Mouse (Mus musculus) testis, adult 2 months (tissue): ENCODE data around the gene Dcaf17. TPM values are rescaled to one million over a fixed set of nuclear protein-coding genes. Genes with fewer than 3 reads are reported as not detected.

Experiments
- H3K27ac ChIP-seq: fragments of 200-500 bp; 2 replicates; pipeline ENCODE4 v1.5.1; 2012; ENCODE audit warnings: low read depth, low read length; ENCODE audit not compliant: control insufficient read depth, insufficient read depth
- H3K27me3 ChIP-seq: fragments of 200-500 bp; 2 replicates; pipeline ENCODE4 v1.6.1; 2012; ENCODE audit warnings: mild to moderate bottlenecking, low read length, moderate library complexity; ENCODE audit not compliant: control insufficient read depth, insufficient read depth
- H3K36me3 ChIP-seq: fragments of 200-500 bp; 2 replicates; pipeline ENCODE4 v1.6.1; 2012; ENCODE audit warnings: mild to moderate bottlenecking, low read length; ENCODE audit not compliant: control insufficient read depth, insufficient read depth
- H3K4me1 ChIP-seq: fragments of 200-500 bp; 2 replicates; pipeline ENCODE4 v1.6.1; 2012; ENCODE audit warnings: low read length; ENCODE audit not compliant: control insufficient read depth, insufficient read depth
- H3K4me3 ChIP-seq: fragments of 200-500 bp; 2 replicates; pipeline ENCODE4 v1.5.1; 2012; ENCODE audit warnings: low read depth, mild to moderate bottlenecking, low read length, moderate library complexity, mixed read lengths; ENCODE audit not compliant: control insufficient read depth
- CTCF ChIP-seq: fragments of 200-500 bp; IDR thresholded peaks from 2 replicates; pipeline ENCODE4 v1.5.1; 2012; ENCODE audit warnings: low read depth, mild to moderate bottlenecking, inconsistent platforms, low read length, moderate library complexity; ENCODE audit not compliant: control insufficient read depth, insufficient read depth, insufficient replicate concordance
- POLR2A ChIP-seq: fragments of 200-500 bp; IDR thresholded peaks from 2 replicates; pipeline ENCODE4 v1.6.1; 2012; ENCODE audit warnings: low read depth, mild to moderate bottlenecking, inconsistent platforms, low read length, moderate library complexity; ENCODE audit not compliant: control insufficient read depth
- polyA plus RNA-seq: library from polyadenylated mRNA; depleted of rRNA; stranded (reverse); fragments of >200 nt; gene quantifications from 2 replicates; pipeline ENCODE4 v1.2.3, GENCODE M21; 2012

Dcaf17 gene
- polyA plus RNA-seq, 1 experiment = 11.7 TPM

DNA sequence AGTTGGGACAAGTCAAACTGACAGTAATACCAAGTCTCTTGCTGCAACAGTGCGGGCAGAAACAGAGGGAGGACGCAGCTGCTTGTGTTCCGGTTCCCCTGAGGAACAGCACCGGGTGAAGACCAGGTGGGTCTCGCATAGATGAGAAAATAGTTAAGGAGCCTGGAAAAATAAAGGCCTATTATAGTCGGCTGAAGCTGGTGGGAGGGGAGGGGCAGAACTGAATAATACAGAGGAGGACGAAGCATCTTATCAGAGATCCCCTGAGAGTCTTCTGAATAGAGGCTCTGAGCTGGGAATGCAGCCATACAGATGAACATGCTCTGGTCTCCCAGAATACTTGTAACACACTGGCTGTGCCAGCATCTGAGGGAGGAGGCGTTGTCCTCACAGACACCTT is 21.1 kb upstream of the Dcaf17 start:
- no peaks in the 10 kb centered on the region for H3K27me3 ChIP-seq
- H3K4me1 ChIP-seq = no peaks in the 10 kb centered on the region; the same call in 1 of the 2 replicates
- H3K4me3 ChIP-seq = no peak overlapping the region
- TF ChIP-seq POLR2A = no peak
- H3K27ac ChIP-seq = no peak overlapping the region
- H3K36me3 ChIP-seq = no peaks in the 10 kb centered on the region

DNA sequence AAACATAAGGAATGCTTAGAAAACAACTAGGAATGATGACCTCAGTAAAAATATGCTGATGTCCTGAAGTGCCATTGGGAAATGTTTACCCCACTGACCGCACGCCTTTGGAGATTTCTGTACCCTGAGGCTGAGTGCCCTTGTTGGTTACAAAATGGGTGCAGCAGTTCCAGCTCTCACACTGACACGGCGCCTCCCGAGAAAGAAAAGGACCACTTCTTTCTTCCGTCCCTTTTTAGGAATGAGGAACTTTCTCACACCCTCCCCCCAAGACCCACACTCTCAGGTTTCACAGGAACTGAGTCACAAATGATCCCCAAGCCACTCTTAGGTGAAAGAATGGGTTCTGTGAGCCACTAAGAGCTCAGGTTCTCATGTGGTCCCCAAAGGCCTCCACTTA is 17.7 kb upstream of the Dcaf17 start:
- TF ChIP-seq POLR2A = no peak
- no peak for TF ChIP-seq CTCF
- no peak overlapping the region for H3K27ac ChIP-seq
- H3K4me1 ChIP-seq = no peaks in the 10 kb centered on the region; the same call in 1 of the 2 replicates
- H3K36me3 ChIP-seq = no peaks in the 10 kb centered on the region
- H3K27me3 ChIP-seq = no peaks in the 10 kb centered on the region
- H3K4me3 ChIP-seq = no peak overlapping the region

DNA sequence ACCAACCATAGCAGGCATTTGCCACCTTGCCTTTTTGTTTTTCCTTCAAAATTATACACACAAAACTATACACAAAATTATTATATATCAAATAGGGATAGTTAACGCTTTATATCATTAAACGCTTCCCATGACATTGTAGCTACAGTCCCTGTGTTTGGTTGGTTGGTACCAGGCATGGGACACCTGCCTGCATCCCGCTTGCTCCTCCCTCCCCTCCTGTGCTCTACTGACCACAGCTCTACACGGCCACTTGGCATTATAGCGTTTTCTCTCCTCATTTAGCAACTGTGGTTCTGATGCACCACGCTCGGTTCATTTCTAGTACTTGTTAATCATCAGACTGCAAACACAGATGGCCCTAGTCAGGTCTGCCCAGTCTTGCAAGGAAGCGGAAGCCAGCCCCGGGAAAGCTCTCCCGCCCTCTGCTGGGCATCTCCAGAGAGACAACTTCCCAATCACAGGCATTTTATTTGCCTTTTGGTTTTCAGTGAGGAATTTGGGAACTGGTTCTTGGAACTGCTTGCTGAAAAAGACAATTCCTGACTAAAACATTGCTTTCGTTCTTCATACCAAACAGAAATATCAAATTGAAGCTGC is 15.5 kb upstream of the Dcaf17 start:
- TF ChIP-seq POLR2A (no peak), CTCF (peak; percentile 41; the same call in 1 of the 2 replicates)
- H3K36me3 ChIP-seq = no peaks in the 10 kb centered on the region
- no peaks in the 10 kb centered on the region for H3K27me3 ChIP-seq
- H3K4me1 ChIP-seq = no peaks in the 10 kb centered on the region; the same call in 1 of the 2 replicates
- H3K4me3 ChIP-seq = no peak overlapping the region
- no peak overlapping the region for H3K27ac ChIP-seq

GRCm38 (mm10) chr2:71046151-71046550 is 9.0 kb upstream of the Dcaf17 start:
- H3K4me1 ChIP-seq = no peaks in the 10 kb centered on the region
- no peaks in the 10 kb centered on the region for H3K27me3 ChIP-seq
- no peak overlapping the region for H3K4me3 ChIP-seq
- TF ChIP-seq POLR2A (no peak), CTCF (no peak)
- no peak overlapping the region for H3K27ac ChIP-seq
- no peaks in the 10 kb centered on the region for H3K36me3 ChIP-seq

- Histone ChIP-seq H3K27me3 (no peaks in the 10 kb centered on the region), H3K4me1 (no peaks in the 10 kb centered on the region), H3K4me3 (no peak overlapping the region), H3K27ac (no peak overlapping the region), H3K36me3 (no peaks in the 10 kb centered on the region)
- no peak for TF ChIP-seq CTCF
- no peak for TF ChIP-seq POLR2A
Observed at GRCm38 (mm10) chr2:71046751-71047320, 8.3 kb upstream of the Dcaf17 start.

DNA sequence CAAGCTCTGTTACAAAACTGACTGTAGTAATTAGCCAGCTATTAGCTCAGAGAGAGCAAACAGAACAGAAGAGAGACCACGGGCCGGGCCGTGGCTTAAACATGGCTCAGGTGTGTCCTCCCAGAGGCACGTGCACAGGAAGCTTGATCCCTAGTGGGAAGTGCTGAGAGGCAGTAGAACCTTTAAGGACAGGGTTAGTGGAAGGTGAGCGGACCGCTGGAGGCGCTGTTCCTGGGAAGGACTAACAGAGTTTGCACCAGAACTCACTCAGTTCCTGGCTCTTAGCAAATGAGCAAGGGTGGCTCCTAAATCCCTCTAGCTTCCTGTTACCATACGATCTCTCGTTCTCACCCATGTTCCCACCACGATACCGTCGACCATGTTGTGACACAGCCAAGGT is 6.2 kb upstream of the Dcaf17 start:
- TF ChIP-seq POLR2A = no peak
- no peak for TF ChIP-seq CTCF
- H3K4me1 ChIP-seq = no peaks in the 10 kb centered on the region

DNA sequence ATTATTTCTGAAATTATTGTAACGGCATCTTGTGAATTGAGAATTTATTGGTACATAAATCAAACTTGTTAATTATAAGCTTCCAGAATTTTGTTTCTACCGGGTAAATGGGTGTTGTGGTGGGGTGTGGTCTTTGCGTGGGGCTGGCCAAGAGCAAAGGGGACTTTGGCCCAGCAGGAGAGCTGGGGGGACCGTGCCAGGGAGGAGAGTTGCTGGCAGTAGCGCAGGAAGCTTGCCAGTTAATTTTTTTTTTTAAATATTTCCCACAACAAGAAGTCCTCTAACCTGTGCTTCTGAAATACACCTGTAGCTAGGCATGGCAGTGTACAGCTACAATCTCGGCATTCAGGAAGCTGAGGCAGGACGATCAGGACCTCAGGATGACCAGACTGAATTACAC is 4.6 kb upstream of the Dcaf17 start:
- no peak overlapping the region for H3K27ac ChIP-seq
- TF ChIP-seq POLR2A (no peak), CTCF (no peak)
- H3K27me3 ChIP-seq = no peaks in the 10 kb centered on the region
- H3K4me1 ChIP-seq = no peaks in the 10 kb centered on the region
- H3K36me3 ChIP-seq = no peaks in the 10 kb centered on the region
- no peak overlapping the region for H3K4me3 ChIP-seq

More for the DNA sequence above, 6.2 kb upstream of the Dcaf17 start:
- H3K27me3 ChIP-seq = no peaks in the 10 kb centered on the region
- no peak overlapping the region for H3K27ac ChIP-seq
- H3K4me3 ChIP-seq = no peak overlapping the region
- H3K36me3 ChIP-seq = no peaks in the 10 kb centered on the region
